Mouse (Mus musculus) cerebellum, adult 2 months (tissue): ENCODE measurements at regions not wholly inside any gene's neighbourhood (a gene's known extent, or its start where the extent isn't known, plus 50 kb on each side); places are given as distances from the start of the nearest gene placed in this dataset.

ENCODE experiments used
- DNase-seq, 2 experiments: peaks; one replicate each; pipeline ENCODE4 v3.0.0; 2021
- H3K27ac ChIP-seq: fragments of 200-500 bp; 2 replicates; pipeline ENCODE4 v1.5.1; 2012; ENCODE audit warnings: low read length, control low read depth, inconsistent platforms; ENCODE audit not compliant: insufficient read depth
- H3K27me3 ChIP-seq: fragments of 200-500 bp; 2 replicates; pipeline ENCODE4 v1.6.1; 2012; ENCODE audit warnings: inconsistent platforms, mild to moderate bottlenecking, low read length, moderate library complexity; ENCODE audit not compliant: control insufficient read depth, insufficient read depth
- H3K4me1 ChIP-seq: fragments of 200-500 bp; 2 replicates; pipeline ENCODE4 v1.6.1; 2011; ENCODE audit warnings: low read length; ENCODE audit not compliant: control insufficient read depth, insufficient read depth
- H3K4me3 ChIP-seq: fragments of 200-500 bp; replicated peaks from 2 replicates; pipeline ENCODE3; 2011; ENCODE audit warnings: mild to moderate bottlenecking, low read depth, low read length, control low read depth; ENCODE audit not compliant: insufficient read depth
- CTCF ChIP-seq: fragments of 200-500 bp; IDR thresholded peaks from 2 replicates; pipeline ENCODE4 v1.5.1; 2011; ENCODE audit warnings: low read depth, mild to moderate bottlenecking, control low read depth, low read length, moderate library complexity, borderline replicate concordance; ENCODE audit not compliant: insufficient read depth
- POLR2A ChIP-seq: fragments of 200-500 bp; IDR thresholded peaks from 2 replicates; pipeline ENCODE4 v1.6.1; 2011; ENCODE audit warnings: low read length, control low read depth, borderline replicate concordance; ENCODE audit not compliant: insufficient read depth
- WGBS: fragments of 180-500 bp; shearing (Covaris S2); methylation state at CpG from one replicate; pipeline ENCODE4 v1.1.7; 2018; 5-methylcytosine and 5-hydroxymethylcytosine counted together

- Histone ChIP-seq H3K27ac (no peak overlapping the region), H3K27me3 (no peaks in the 10 kb centered on the region), H3K4me3 (no peak overlapping the region), H3K4me1 (peaks cover 12% of the 10 kb centered on the region)
- WGBS: 32% methylated on average over 5 of the region's 5 CpGs
- TF ChIP-seq CTCF (no peak), POLR2A (no peak)
- DNase-seq: peak; percentile 28 to 47
Observed at GRCm38 (mm10) chr4:9218380-9218779, 979.5 kb upstream of the Car8 start.

GRCm38 (mm10) chr4:9208606-9209005, 969.8 kb upstream of the Car8 start:
- 53% methylated on average over 2 of the region's 2 CpGs for WGBS
- Histone ChIP-seq H3K4me1 (no peaks in the 10 kb centered on the region), H3K4me3 (no peak overlapping the region), H3K27me3 (no peaks in the 10 kb centered on the region), H3K27ac (no peak overlapping the region)
- TF ChIP-seq POLR2A: no peak
- TF ChIP-seq CTCF: no peak
- peak in 1 of 2 experiments; percentile 16 for DNase-seq

- Histone ChIP-seq H3K4me1 (no peaks in the 10 kb centered on the region), H3K27ac (no peak overlapping the region), H3K4me3 (no peak overlapping the region), H3K27me3 (no peaks in the 10 kb centered on the region)
- no peak for DNase-seq
- WGBS: 74% methylated on average over 2 of the region's 2 CpGs
- TF ChIP-seq CTCF: no peak
- TF ChIP-seq POLR2A: no peak
Observed at GRCm38 (mm10) chr4:9200012-9200411, 961.2 kb upstream of the Car8 start.

- WGBS: 15% methylated on average over 4 of the region's 4 CpGs
- no peak overlapping the region for H3K27ac ChIP-seq
- H3K4me3 ChIP-seq: no peak overlapping the region
- DNase-seq: no peak
- TF ChIP-seq CTCF (no peak), POLR2A (no peak)
- H3K27me3 ChIP-seq: no peaks in the 10 kb centered on the region
- H3K4me1 ChIP-seq: no peaks in the 10 kb centered on the region
Observed at GRCm38 (mm10) chr4:9196435-9196834, 957.6 kb upstream of the Car8 start.

- no peak for DNase-seq
- Histone ChIP-seq H3K4me3 (no peak overlapping the region), H3K4me1 (no peaks in the 10 kb centered on the region), H3K27ac (no peak overlapping the region), H3K27me3 (no peaks in the 10 kb centered on the region)
- no peak for TF ChIP-seq CTCF
- TF ChIP-seq POLR2A: no peak
- 30% methylated on average over 6 of the region's 6 CpGs for WGBS
Observed at GRCm38 (mm10) chr4:9193121-9193520, 954.3 kb upstream of the Car8 start.

GRCm38 (mm10) chr4:9185156-9185875, 946.5 kb upstream of the Car8 start:
- peak; percentile 55 to 64 for DNase-seq
- peaks cover 6% of the 10 kb centered on the region for H3K4me1 ChIP-seq
- no peak overlapping the region for H3K4me3 ChIP-seq
- no peaks in the 10 kb centered on the region for H3K27me3 ChIP-seq
- WGBS: 16% methylated on average over 14 of the region's 14 CpGs
- H3K27ac ChIP-seq: peak overlapping the region; percentile 57
- TF ChIP-seq POLR2A (peak; percentile 29; the same call in 1 of the 2 replicates), CTCF (no peak)

- WGBS: 12% methylated on average over 12 of the region's 12 CpGs
- Histone ChIP-seq H3K27ac (peak overlapping the region; percentile 70), H3K4me1 (peaks cover 6% of the 10 kb centered on the region), H3K27me3 (no peaks in the 10 kb centered on the region), H3K4me3 (peak overlapping the region; percentile 23)
- TF ChIP-seq CTCF (no peak), POLR2A (no peak)
- DNase-seq: peak; percentile 31 to 48
Observed at GRCm38 (mm10) chr4:9184451-9185121, 945.7 kb upstream of the Car8 start.

- Histone ChIP-seq H3K27me3 (no peaks in the 10 kb centered on the region), H3K4me3 (no peak overlapping the region), H3K27ac (no peak overlapping the region), H3K4me1 (no peaks in the 10 kb centered on the region)
- 71% methylated on average over 1 of the region's 1 CpGs for WGBS
- DNase-seq: no peak
- no peak for TF ChIP-seq POLR2A
- TF ChIP-seq CTCF: no peak
Observed at GRCm38 (mm10) chr4:9174365-9174764, 935.5 kb upstream of the Car8 start.
